Mouse (Mus musculus) testis, adult 2 months (tissue): ENCODE data around the gene Polr2f. TPM values are rescaled to one million over a fixed set of nuclear protein-coding genes. Genes with fewer than 3 reads are reported as not detected.

Experiments
- H3K27ac ChIP-seq: fragments of 200-500 bp; 2 replicates; pipeline ENCODE4 v1.5.1; 2012; ENCODE audit warnings: low read depth, low read length; ENCODE audit not compliant: control insufficient read depth, insufficient read depth
- H3K27me3 ChIP-seq: fragments of 200-500 bp; 2 replicates; pipeline ENCODE4 v1.6.1; 2012; ENCODE audit warnings: mild to moderate bottlenecking, low read length, moderate library complexity; ENCODE audit not compliant: control insufficient read depth, insufficient read depth
- H3K36me3 ChIP-seq: fragments of 200-500 bp; 2 replicates; pipeline ENCODE4 v1.6.1; 2012; ENCODE audit warnings: mild to moderate bottlenecking, low read length; ENCODE audit not compliant: control insufficient read depth, insufficient read depth
- H3K4me1 ChIP-seq: fragments of 200-500 bp; 2 replicates; pipeline ENCODE4 v1.6.1; 2012; ENCODE audit warnings: low read length; ENCODE audit not compliant: control insufficient read depth, insufficient read depth
- H3K4me3 ChIP-seq: fragments of 200-500 bp; 2 replicates; pipeline ENCODE4 v1.5.1; 2012; ENCODE audit warnings: low read depth, mild to moderate bottlenecking, low read length, moderate library complexity, mixed read lengths; ENCODE audit not compliant: control insufficient read depth
- CTCF ChIP-seq: fragments of 200-500 bp; IDR thresholded peaks from 2 replicates; pipeline ENCODE4 v1.5.1; 2012; ENCODE audit warnings: low read depth, mild to moderate bottlenecking, inconsistent platforms, low read length, moderate library complexity; ENCODE audit not compliant: control insufficient read depth, insufficient read depth, insufficient replicate concordance
- POLR2A ChIP-seq: fragments of 200-500 bp; IDR thresholded peaks from 2 replicates; pipeline ENCODE4 v1.6.1; 2012; ENCODE audit warnings: low read depth, mild to moderate bottlenecking, inconsistent platforms, low read length, moderate library complexity; ENCODE audit not compliant: control insufficient read depth
- polyA plus RNA-seq: library from polyadenylated mRNA; depleted of rRNA; stranded (reverse); fragments of >200 nt; gene quantifications from 2 replicates; pipeline ENCODE4 v1.2.3, GENCODE M21; 2012; rRNA removed

Polr2f gene
- polyA plus RNA-seq, 1 experiment, result 41.1 TPM

GRCm38 (mm10) chr15:79199390-79199976 lies 58.7 kb downstream of the Polr2f start:
- TF ChIP-seq CTCF, result no peak
- TF ChIP-seq POLR2A, result no peak
- Histone ChIP-seq H3K36me3 (no peaks in the 10 kb centered on the region), H3K27me3 (no peaks in the 10 kb centered on the region), H3K4me1 (no peaks in the 10 kb centered on the region), H3K27ac (no peak overlapping the region), H3K4me3 (no peak overlapping the region)

Other genes with a start within 250 kb of the Polr2f start
- gene Gm49510, start 241.3 kb upstream of the Polr2f start, polyA plus RNA-seq, result not detected in 2 replicates
- gene Sh3bp1, start 241.2 kb upstream of the Polr2f start, polyA plus RNA-seq, result 3.3 and 3.5 TPM in 2 replicates
- gene Pdxp, start 227.1 kb upstream of the Polr2f start, polyA plus RNA-seq, result 3.6 and 3.8 TPM in 2 replicates
- gene Lgals1, start 214.3 kb upstream of the Polr2f start, polyA plus RNA-seq, result 92.0 and 106 TPM in 2 replicates
- 40.7 and 44.6 TPM in 2 replicates for gene Nol12, start 206.1 kb upstream of the Polr2f start, polyA plus RNA-seq
- gene Triobp, start 193.3 kb upstream of the Polr2f start, polyA plus RNA-seq, result 19.4 and 22.6 TPM in 2 replicates
- gene H1f0, start 112.6 kb upstream of the Polr2f start, polyA plus RNA-seq, result 9.7 and 11.5 TPM in 2 replicates
- gene Galr3, start 99.1 kb upstream of the Polr2f start, polyA plus RNA-seq, result not detected in 2 replicates
- gene Ankrd54, start 78.1 kb upstream of the Polr2f start, polyA plus RNA-seq, result 292 and 336 TPM in 2 replicates
- gene Eif3l, start 65.8 kb upstream of the Polr2f start, polyA plus RNA-seq, result 110 and 117 TPM in 2 replicates
- 75.8 and 85.0 TPM in 2 replicates for gene Micall1, start 32.1 kb upstream of the Polr2f start, polyA plus RNA-seq
- 115 and 133 TPM in 2 replicates for gene 1700088E04Rik, start 244 bp downstream of the Polr2f start, polyA plus RNA-seq
- gene Sox10, start 24.2 kb downstream of the Polr2f start, polyA plus RNA-seq, result 1.5 and 1.6 TPM in 2 replicates
- gene Pick1, start 88.2 kb downstream of the Polr2f start, polyA plus RNA-seq, result 76.8 and 78.4 TPM in 2 replicates
- gene Gm49486, start 88.4 kb downstream of the Polr2f start, polyA plus RNA-seq, result 0.10 and 0.28 TPM in 2 replicates
- gene Slc16a8, start 113.8 kb downstream of the Polr2f start, polyA plus RNA-seq, result not detected in 2 replicates
- 0.67 and 0.94 TPM in 2 replicates for gene Baiap2l2, start 144.5 kb downstream of the Polr2f start, polyA plus RNA-seq
- gene Pla2g6, start 187.4 kb downstream of the Polr2f start, polyA plus RNA-seq, result 303 and 357 TPM in 2 replicates
- gene Maff, start 205.6 kb downstream of the Polr2f start, polyA plus RNA-seq, result 0.77 and 1.1 TPM in 2 replicates